Mouse (Mus musculus) lung, embryonic 16.5 days (tissue): ENCODE results near the gene Trabd2b. TPM values are rescaled to one million over a fixed set of nuclear protein-coding genes. Genes with fewer than 3 reads are reported as not detected.

ENCODE experiments used
- ATAC-seq: fragments of 200-750 bp; cut with Nextera tagmentation; 2 replicates; pipeline ENCODE4 v1.8.0; 2017; ENCODE audit warnings: low read depth, mild to moderate bottlenecking, moderate library complexity
- H3K27ac ChIP-seq: fragments of 300-500 bp; sonication (generic); 2 replicates; pipeline ENCODE4 v1.5.1; 2014; ENCODE audit warnings: mild to moderate bottlenecking, control low read depth, low read length
- H3K27me3 ChIP-seq: fragments of 300-500 bp; sonication (generic); 2 replicates; pipeline ENCODE4 v1.6.1; 2014; ENCODE audit warnings: low read depth, low read length, mixed read lengths; ENCODE audit not compliant: control insufficient read depth, insufficient read depth
- H3K36me3 ChIP-seq: fragments of 300-500 bp; sonication (generic); 2 replicates; pipeline ENCODE4 v1.6.1; 2014; ENCODE audit warnings: low read length; ENCODE audit not compliant: control insufficient read depth, insufficient read depth
- H3K4me1 ChIP-seq: fragments of 300-500 bp; sonication (generic); replicated peaks from 2 replicates; pipeline ENCODE4 v1.6.1; 2014; ENCODE audit warnings: low read length, mixed read lengths; ENCODE audit not compliant: control insufficient read depth, insufficient read depth
- H3K4me2 ChIP-seq: fragments of 300-500 bp; sonication (generic); 2 replicates; pipeline ENCODE4 v1.6.1; 2014; ENCODE audit warnings: low read depth, low read length, control low read depth
- H3K4me3 ChIP-seq: fragments of 300-500 bp; sonication (generic); 2 replicates; pipeline ENCODE4 v1.5.1; 2014; ENCODE audit warnings: mild to moderate bottlenecking, low read length, control low read depth
- H3K9ac ChIP-seq: fragments of 300-500 bp; sonication (generic); 2 replicates; pipeline ENCODE4 v1.6.1; 2014; ENCODE audit warnings: low read length, control low read depth
- H3K9me3 ChIP-seq: fragments of 300-500 bp; sonication (generic); 2 replicates; pipeline ENCODE4 v1.6.1; 2016; ENCODE audit warnings: low read length; ENCODE audit not compliant: control insufficient read depth
- WGBS: fragments of 180-500 bp; shearing (Covaris S2); extraction: QIAGEN DNeasy Blood & Tissue Kit; methylation state at CpG from one replicate; pipeline ENCODE4 v1.1.7; 2014; 5-methylcytosine and 5-hydroxymethylcytosine counted together
- polyA plus RNA-seq: library from polyadenylated mRNA; unstranded; fragments of >200 nt; fragmentation: Nextera tagmentation; extraction: Ambion mirVana; gene quantifications from 2 replicates; pipeline ENCODE4 v1.2.1, GENCODE M21; 2015

Trabd2b gene
- polyA plus RNA-seq, 1 experiment from 2014 or later, result 5.4 TPM

DNA sequence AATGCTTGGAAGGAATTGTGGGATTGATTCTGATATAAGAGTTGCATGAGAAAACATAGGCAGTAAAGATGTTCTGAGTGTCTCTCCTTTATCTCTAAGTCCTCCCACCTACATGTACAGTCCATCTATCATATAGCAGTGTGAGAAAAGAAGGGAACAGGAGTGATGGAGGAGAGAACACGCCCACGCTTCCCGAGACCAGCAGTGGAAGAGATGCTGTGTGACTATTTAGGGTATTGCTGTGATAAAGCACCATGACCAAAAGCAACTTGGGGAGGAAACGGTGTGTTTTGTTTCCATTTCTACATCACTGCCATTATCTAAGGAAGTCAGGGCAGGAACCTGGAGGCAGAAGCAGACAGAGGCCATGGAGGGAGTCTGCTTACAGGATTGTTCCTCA lies 235.9 kb downstream of the Trabd2b start:
- Histone ChIP-seq H3K27ac (no peak overlapping the region), H3K9me3 (no peaks in the 10 kb centered on the region), H3K4me3 (no peak overlapping the region), H3K9ac (no peak overlapping the region), H3K4me2 (no peak overlapping the region), H3K4me1 (peaks cover 5% of the 10 kb centered on the region; the same call in 1 of the 2 replicates), H3K36me3 (no peaks in the 10 kb centered on the region), H3K27me3 (no peaks in the 10 kb centered on the region)
- 85% methylated on average over 4 of the region's 4 CpGs for WGBS
- ATAC-seq, result no peak

- peaks cover 7% of the 10 kb centered on the region for H3K27me3 ChIP-seq
- 27% methylated on average over 20 of the region's 20 CpGs for WGBS
- ATAC-seq, result no peak
Observed at GRCm38 (mm10) chr4:114643679-114644208, 237.2 kb downstream of the Trabd2b start.

DNA sequence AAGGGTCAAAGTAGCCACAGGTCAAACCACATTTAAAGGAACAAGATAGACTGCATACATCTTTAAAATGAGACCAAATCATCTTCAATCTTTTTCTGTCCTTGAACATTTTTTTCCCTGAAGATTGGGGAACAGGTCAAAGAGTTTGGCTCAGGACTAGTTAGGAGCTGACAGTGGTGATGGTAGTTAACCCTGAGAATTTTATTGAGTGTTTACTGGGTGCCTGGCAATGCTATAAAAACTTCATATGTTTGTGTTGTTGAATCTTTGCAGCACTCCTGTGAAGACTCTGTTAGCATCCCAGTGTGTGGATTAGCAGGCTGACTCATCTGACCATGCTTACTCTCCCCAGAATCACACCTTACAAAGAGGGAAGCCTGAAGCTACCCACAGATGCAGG lies 238.8 kb downstream of the Trabd2b start:
- no peak overlapping the region for H3K4me2 ChIP-seq
- H3K9me3 ChIP-seq, result no peaks in the 10 kb centered on the region
- H3K9ac ChIP-seq, result no peak overlapping the region
- no peaks in the 10 kb centered on the region for H3K36me3 ChIP-seq
- no peak for ATAC-seq
- peaks cover 13% of the 10 kb centered on the region for H3K27me3 ChIP-seq
- H3K4me1 ChIP-seq, result peaks cover 9% of the 10 kb centered on the region
- no peak overlapping the region for H3K4me3 ChIP-seq
- no peak overlapping the region for H3K27ac ChIP-seq

More at GRCm38 (mm10) chr4:114643679-114644208, 237.2 kb downstream of the Trabd2b start:
- Histone ChIP-seq H3K9me3 (no peaks in the 10 kb centered on the region), H3K36me3 (no peaks in the 10 kb centered on the region), H3K4me3 (no peak overlapping the region), H3K4me2 (no peak overlapping the region; the same call in 1 of the 2 replicates), H3K9ac (no peak overlapping the region), H3K27ac (no peak overlapping the region), H3K4me1 (peaks cover 8% of the 10 kb centered on the region)

DNA sequence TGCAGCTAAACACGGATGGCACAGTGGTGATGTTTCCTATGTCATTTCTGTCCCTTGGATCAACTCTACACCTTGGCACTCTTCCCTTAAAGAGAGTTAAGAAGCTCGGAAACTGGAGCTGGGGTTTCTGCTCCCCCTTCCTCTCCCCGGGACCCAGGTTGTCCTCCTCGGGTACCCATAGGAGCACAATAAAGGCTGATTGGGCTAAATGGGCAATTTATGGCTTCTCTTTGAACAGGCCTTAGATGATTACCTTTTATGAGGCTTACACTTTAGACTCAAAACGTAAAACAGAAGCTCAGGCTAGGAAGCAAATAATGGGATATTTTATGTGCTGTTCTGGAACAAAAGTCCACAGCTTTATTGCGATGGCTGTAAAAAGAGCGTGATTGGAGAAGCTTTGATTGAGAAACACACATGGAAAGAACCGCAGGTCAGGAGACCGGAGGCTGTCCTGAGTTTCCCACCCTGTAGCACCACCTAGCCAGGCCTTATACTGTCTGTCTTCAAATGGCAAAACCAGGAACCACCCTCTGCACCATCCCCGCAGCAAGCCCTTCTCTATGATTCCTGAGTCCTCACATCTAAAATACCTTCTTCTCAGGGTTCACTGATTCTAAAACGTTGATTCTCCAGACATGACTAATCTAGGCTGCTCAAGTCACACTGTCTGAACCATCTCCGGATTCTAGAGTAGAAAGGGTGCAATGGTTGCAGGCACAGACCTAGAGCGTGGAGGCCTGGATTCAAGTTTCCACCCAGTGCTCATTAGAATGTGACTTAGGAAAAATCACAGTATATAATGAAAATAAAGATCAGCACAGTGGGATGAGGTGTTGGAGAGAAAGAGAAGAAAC lies 240.5 kb downstream of the Trabd2b start:
- Histone ChIP-seq H3K4me1 (peaks cover 9% of the 10 kb centered on the region), H3K4me3 (no peak overlapping the region), H3K9me3 (no peaks in the 10 kb centered on the region), H3K27ac (no peak overlapping the region), H3K36me3 (no peaks in the 10 kb centered on the region), H3K9ac (no peak overlapping the region), H3K27me3 (peaks cover 13% of the 10 kb centered on the region), H3K4me2 (no peak overlapping the region)
- ATAC-seq, result no peak
- WGBS, result 61% methylated on average over 13 of the region's 13 CpGs

DNA sequence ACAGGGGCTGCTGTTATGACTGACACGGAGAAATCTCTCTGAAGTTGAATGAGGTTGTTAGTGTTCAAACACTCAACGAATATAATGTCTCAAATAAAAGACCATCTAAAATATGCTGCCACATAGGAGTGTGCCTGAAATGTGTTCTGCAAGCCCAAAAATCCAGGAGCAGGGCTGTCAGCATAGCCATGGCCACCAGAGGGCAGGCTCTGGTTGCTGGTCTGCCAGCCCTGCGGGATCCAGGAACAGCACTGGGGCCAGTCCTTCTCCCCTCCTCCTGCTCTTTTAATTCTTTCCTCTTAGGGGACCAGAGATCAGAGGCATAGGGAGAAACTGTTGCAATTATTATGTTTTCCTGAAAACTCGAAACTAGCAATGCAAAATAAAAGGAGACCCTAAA lies 241.2 kb downstream of the Trabd2b start:
- H3K36me3 ChIP-seq, result no peaks in the 10 kb centered on the region
- H3K27ac ChIP-seq, result no peak overlapping the region
- 4% methylated on average over 4 of the region's 4 CpGs for WGBS
- no peak overlapping the region for H3K4me2 ChIP-seq
- no peak overlapping the region for H3K9ac ChIP-seq
- no peaks in the 10 kb centered on the region for H3K9me3 ChIP-seq
- ATAC-seq, result peak; percentile 39; the same call in 1 of the 2 replicates
- H3K4me3 ChIP-seq, result no peak overlapping the region
- peaks cover 13% of the 10 kb centered on the region for H3K27me3 ChIP-seq
- peaks cover 9% of the 10 kb centered on the region for H3K4me1 ChIP-seq

GRCm38 (mm10) chr4:114648532-114649074 lies 242.1 kb downstream of the Trabd2b start:
- Histone ChIP-seq H3K27me3 (peaks cover 13% of the 10 kb centered on the region), H3K4me2 (0 out of 2 replicates have a peak overlapping the region, but pooled peaks have one; percentile 20), H3K9ac (no peak overlapping the region), H3K9me3 (no peaks in the 10 kb centered on the region), H3K4me3 (no peak overlapping the region), H3K27ac (no peak overlapping the region), H3K4me1 (peaks cover 9% of the 10 kb centered on the region), H3K36me3 (no peaks in the 10 kb centered on the region)
- ATAC-seq, result peak; percentile 22; the same call in 1 of the 2 replicates
- 18% methylated on average over 28 of the region's 28 CpGs for WGBS

DNA sequence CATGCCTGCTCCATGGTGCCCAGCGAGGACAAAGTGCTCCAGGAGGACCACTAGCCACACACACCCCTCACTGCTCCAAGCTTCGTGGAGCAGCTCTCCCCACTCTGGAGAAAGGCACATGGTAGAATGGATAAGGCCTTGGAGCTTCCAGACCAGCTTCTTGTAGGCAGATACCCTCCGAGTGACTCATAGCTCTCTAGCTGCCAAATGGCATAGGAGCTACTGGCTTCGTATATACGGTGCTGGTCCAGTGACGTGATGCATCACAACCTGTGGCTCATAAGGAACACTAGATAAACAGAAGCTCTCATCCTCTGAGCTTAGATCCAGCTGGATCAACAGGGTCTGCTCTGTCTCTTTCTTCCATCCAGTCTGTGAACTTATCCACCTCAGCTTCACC lies 244.0 kb downstream of the Trabd2b start:
- Histone ChIP-seq H3K27ac (no peak overlapping the region), H3K9ac (no peak overlapping the region), H3K9me3 (no peaks in the 10 kb centered on the region), H3K36me3 (no peaks in the 10 kb centered on the region), H3K4me3 (no peak overlapping the region), H3K4me2 (no peak overlapping the region), H3K27me3 (peaks cover 13% of the 10 kb centered on the region), H3K4me1 (peaks cover 7% of the 10 kb centered on the region; the same call in 1 of the 2 replicates)
- no peak for ATAC-seq
- 56% methylated on average over 6 of the region's 6 CpGs for WGBS

DNA sequence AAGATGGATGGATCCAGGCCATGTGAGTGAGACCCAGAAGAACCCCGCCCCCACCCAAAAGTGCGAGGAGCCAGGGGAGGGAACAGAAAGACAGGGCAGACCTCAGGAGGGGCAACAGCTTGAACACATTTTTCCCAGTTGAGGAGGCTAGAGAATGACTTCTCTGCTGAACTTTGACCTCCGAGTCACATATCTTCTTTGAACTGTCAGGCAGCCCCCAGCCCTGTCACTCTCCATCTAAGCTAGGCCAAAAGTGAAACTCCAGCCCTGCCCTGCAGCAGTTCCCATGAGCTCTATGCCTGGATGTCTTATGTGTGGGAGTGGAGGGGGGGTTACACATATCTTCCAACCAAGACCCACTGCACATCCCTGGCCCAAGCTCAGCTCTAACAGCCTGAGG lies 244.5 kb downstream of the Trabd2b start:
- H3K4me3 ChIP-seq, result no peak overlapping the region
- WGBS, result 34% methylated on average over 3 of the region's 3 CpGs
- H3K27me3 ChIP-seq, result peaks cover 13% of the 10 kb centered on the region
- no peak overlapping the region for H3K4me2 ChIP-seq
- H3K9ac ChIP-seq, result no peak overlapping the region
- H3K9me3 ChIP-seq, result no peaks in the 10 kb centered on the region
- no peak overlapping the region for H3K27ac ChIP-seq
- ATAC-seq, result peak; percentile 39; the same call in 1 of the 2 replicates
- peaks cover 7% of the 10 kb centered on the region; the same call in 1 of the 2 replicates for H3K4me1 ChIP-seq
- no peaks in the 10 kb centered on the region for H3K36me3 ChIP-seq

DNA sequence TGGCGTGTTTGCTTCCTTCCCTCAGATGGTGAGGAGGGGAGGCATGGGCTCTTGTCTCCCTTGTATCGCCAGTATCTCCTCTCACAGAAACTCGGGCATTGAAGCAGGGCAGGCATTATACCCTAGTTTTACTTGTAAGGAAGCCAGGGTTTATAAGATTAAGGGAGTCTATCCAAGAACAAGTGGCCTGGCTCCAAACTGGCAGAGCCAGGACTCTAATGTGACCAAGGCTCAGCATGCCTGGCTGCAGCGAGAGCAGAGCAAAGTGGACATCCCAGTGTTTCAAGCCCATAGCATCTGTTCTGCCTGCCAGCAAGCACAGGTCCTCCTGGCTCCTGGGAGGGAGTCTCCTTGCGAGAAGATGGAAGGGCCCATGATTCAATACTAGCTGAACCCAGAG lies 245.1 kb downstream of the Trabd2b start:
- Histone ChIP-seq H3K9me3 (no peaks in the 10 kb centered on the region), H3K36me3 (no peaks in the 10 kb centered on the region), H3K4me3 (no peak overlapping the region), H3K27ac (no peak overlapping the region), H3K27me3 (peaks cover 13% of the 10 kb centered on the region), H3K9ac (no peak overlapping the region), H3K4me1 (peaks cover 5% of the 10 kb centered on the region; the same call in 1 of the 2 replicates), H3K4me2 (no peak overlapping the region)
- 57% methylated on average over 5 of the region's 5 CpGs for WGBS
- no peak for ATAC-seq
